Mouse (Mus musculus): ENCODE data around the gene Snx8. TPM values are rescaled to one million over a fixed set of nuclear protein-coding genes. Genes with fewer than 3 reads are reported as not detected.

Gene Snx8
- total and polyA plus RNA-seq, 2 experiments from 2014 or later = 36.2 to 79.6 TPM

GRCm38 (mm10) chr5:140346050-140346449, 43.0 kb downstream of the Snx8 start:
- 83% methylated on average over 1 of the region's 1 CpGs for WGBS
- no peaks in the 10 kb centered on the region for H3K9me3 ChIP-seq (ENCODE audit: low read length)
- no peaks in the 10 kb centered on the region for H3K4me1 ChIP-seq (ENCODE audit: insufficient read depth, low read length)
- DNase-seq (ENCODE audit: low spot score) (no peak), ATAC-seq (no peak)
- TF ChIP-seq CTCF (IDR thresholded peaks at IDR 0.05; ENCODE audit: low read depth) = no peak
- no peak overlapping the region for H3K9ac ChIP-seq (replicated peaks; ENCODE audit: low read length)
- H3K27me3 ChIP-seq (ENCODE audit: insufficient read depth, low read length) = no peaks in the 10 kb centered on the region
- H3K36me3 ChIP-seq (ENCODE audit: insufficient read depth, low read length) = peaks cover 24% of the 10 kb centered on the region
- H3K27ac ChIP-seq = no peak overlapping the region
- no peak overlapping the region for H3K4me3 ChIP-seq (ENCODE audit: low read length)
- no peak overlapping the region for H3K4me2 ChIP-seq (ENCODE audit: low read depth, low read length)

- Histone ChIP-seq H3K4me3 (ENCODE audit: low read length) (no peak overlapping the region), H3K27ac (no peak overlapping the region), H3K27me3 (ENCODE audit: insufficient read depth, low read length) (no peaks in the 10 kb centered on the region), H3K9me3 (ENCODE audit: low read length) (no peaks in the 10 kb centered on the region), H3K4me2 (ENCODE audit: low read depth, low read length) (no peak overlapping the region), H3K4me1 (ENCODE audit: insufficient read depth, low read length) (no peaks in the 10 kb centered on the region), H3K36me3 (ENCODE audit: insufficient read depth, low read length) (peaks cover 24% of the 10 kb centered on the region; the same call in 1 of the 2 replicates), H3K9ac (replicated peaks; ENCODE audit: low read length) (no peak overlapping the region)
- ATAC-seq = no peak
- 96% methylated on average over 4 of the region's 4 CpGs for WGBS
- no peak for TF ChIP-seq CTCF (IDR thresholded peaks at IDR 0.05; ENCODE audit: low read depth)
- no peak for DNase-seq (ENCODE audit: low spot score)
Observed at GRCm38 (mm10) chr5:140345244-140345643, 43.8 kb downstream of the Snx8 start.

GRCm38 (mm10) chr5:140342880-140343279, 46.2 kb downstream of the Snx8 start:
- Histone ChIP-seq H3K4me2 (ENCODE audit: low read depth, low read length) (no peak overlapping the region), H3K4me1 (ENCODE audit: insufficient read depth, low read length) (no peaks in the 10 kb centered on the region), H3K36me3 (ENCODE audit: insufficient read depth, low read length) (peaks cover 30% of the 10 kb centered on the region; the same call in 1 of the 2 replicates), H3K9me3 (ENCODE audit: low read length) (no peaks in the 10 kb centered on the region), H3K27ac (no peak overlapping the region), H3K9ac (replicated peaks; ENCODE audit: low read length) (no peak overlapping the region), H3K4me3 (ENCODE audit: low read length) (no peak overlapping the region), H3K27me3 (ENCODE audit: insufficient read depth, low read length) (no peaks in the 10 kb centered on the region)
- TF ChIP-seq CTCF (IDR thresholded peaks at IDR 0.05; ENCODE audit: low read depth) = peak; percentile 30; the same call in 1 of the 2 replicates
- ATAC-seq = no peak
- WGBS = 83% methylated on average over 4 of the region's 4 CpGs
- DNase-seq (ENCODE audit: low spot score) = no peak

- DNase-seq (ENCODE audit: low spot score) (no peak), ATAC-seq (no peak)
- H3K36me3 ChIP-seq (ENCODE audit: insufficient read depth, low read length) = peaks cover 14% of the 10 kb centered on the region; the same call in 1 of the 2 replicates
- no peak overlapping the region for H3K9ac ChIP-seq (replicated peaks; ENCODE audit: low read length)
- H3K4me3 ChIP-seq (ENCODE audit: low read length) = no peak overlapping the region
- H3K27me3 ChIP-seq (ENCODE audit: insufficient read depth, low read length) = no peaks in the 10 kb centered on the region
- H3K4me1 ChIP-seq (ENCODE audit: insufficient read depth, low read length) = no peaks in the 10 kb centered on the region
- 93% methylated on average over 3 of the region's 3 CpGs for WGBS
- no peak overlapping the region for H3K27ac ChIP-seq
- H3K9me3 ChIP-seq (ENCODE audit: low read length) = no peaks in the 10 kb centered on the region
- no peak for TF ChIP-seq CTCF (IDR thresholded peaks at IDR 0.05; ENCODE audit: low read depth)
- H3K4me2 ChIP-seq (ENCODE audit: low read depth, low read length) = no peak overlapping the region
Observed at GRCm38 (mm10) chr5:140339836-140340235, 49.2 kb downstream of the Snx8 start.

GRCm38 (mm10) chr5:140338779-140339178, 50.3 kb downstream of the Snx8 start:
- Histone ChIP-seq H3K9ac (replicated peaks; ENCODE audit: low read length) (no peak overlapping the region), H3K27ac (no peak overlapping the region), H3K4me3 (ENCODE audit: low read length) (no peak overlapping the region), H3K36me3 (ENCODE audit: insufficient read depth, low read length) (peaks cover 8% of the 10 kb centered on the region; the same call in 1 of the 2 replicates), H3K4me2 (ENCODE audit: low read depth, low read length) (no peak overlapping the region), H3K9me3 (ENCODE audit: low read length) (no peaks in the 10 kb centered on the region), H3K27me3 (ENCODE audit: insufficient read depth, low read length) (no peaks in the 10 kb centered on the region), H3K4me1 (ENCODE audit: insufficient read depth, low read length) (no peaks in the 10 kb centered on the region)
- peak; percentile 30 for TF ChIP-seq CTCF (IDR thresholded peaks at IDR 0.05; ENCODE audit: low read depth)
- 95% methylated on average over 4 of the region's 4 CpGs for WGBS
- no peak for DNase-seq (ENCODE audit: low spot score)
- no peak for ATAC-seq

- no peaks in the 10 kb centered on the region for H3K27me3 ChIP-seq (ENCODE audit: insufficient read depth, low read length)
- H3K4me1 ChIP-seq (ENCODE audit: insufficient read depth, low read length) = no peaks in the 10 kb centered on the region
- no peaks in the 10 kb centered on the region for H3K9me3 ChIP-seq (ENCODE audit: low read length)
- H3K4me2 ChIP-seq (ENCODE audit: low read depth, low read length) = no peak overlapping the region
- WGBS = 67% methylated on average over 1 of the region's 1 CpGs
- no peak overlapping the region for H3K27ac ChIP-seq
- DNase-seq (ENCODE audit: low spot score) (peak; percentile 51), ATAC-seq (no peak)
- no peak overlapping the region for H3K9ac ChIP-seq (replicated peaks; ENCODE audit: low read length)
- H3K4me3 ChIP-seq (ENCODE audit: low read length) = no peak overlapping the region
- TF ChIP-seq CTCF (IDR thresholded peaks at IDR 0.05; ENCODE audit: low read depth) = peak; percentile 85
- peaks cover 6% of the 10 kb centered on the region; the same call in 1 of the 2 replicates for H3K36me3 ChIP-seq (ENCODE audit: insufficient read depth, low read length)
Observed at GRCm38 (mm10) chr5:140336680-140337079, 52.4 kb downstream of the Snx8 start.

GRCm38 (mm10) chr5:140333631-140334030, 55.4 kb downstream of the Snx8 start:
- Histone ChIP-seq H3K9me3 (ENCODE audit: low read length) (no peaks in the 10 kb centered on the region), H3K27me3 (ENCODE audit: insufficient read depth, low read length) (no peaks in the 10 kb centered on the region), H3K4me3 (ENCODE audit: low read length) (no peak overlapping the region), H3K4me1 (ENCODE audit: insufficient read depth, low read length) (peaks cover 10% of the 10 kb centered on the region), H3K4me2 (ENCODE audit: low read depth, low read length) (no peak overlapping the region), H3K36me3 (ENCODE audit: insufficient read depth, low read length) (no peaks in the 10 kb centered on the region), H3K27ac (no peak overlapping the region), H3K9ac (replicated peaks; ENCODE audit: low read length) (no peak overlapping the region)
- DNase-seq (ENCODE audit: low spot score) (peak; percentile 45), ATAC-seq (no peak)
- WGBS = 38% methylated on average over 2 of the region's 2 CpGs
- TF ChIP-seq CTCF (IDR thresholded peaks at IDR 0.05; ENCODE audit: low read depth) = peak; percentile 53

Data from hindbrain, postnatal 0 days (tissue).